Mouse (Mus musculus): ENCODE data around the gene Taar6. TPM values are rescaled to one million over a fixed set of nuclear protein-coding genes. Genes with fewer than 3 reads are reported as not detected.

The Taar6 gene
- not detected for total RNA-seq (2021)

DNA sequence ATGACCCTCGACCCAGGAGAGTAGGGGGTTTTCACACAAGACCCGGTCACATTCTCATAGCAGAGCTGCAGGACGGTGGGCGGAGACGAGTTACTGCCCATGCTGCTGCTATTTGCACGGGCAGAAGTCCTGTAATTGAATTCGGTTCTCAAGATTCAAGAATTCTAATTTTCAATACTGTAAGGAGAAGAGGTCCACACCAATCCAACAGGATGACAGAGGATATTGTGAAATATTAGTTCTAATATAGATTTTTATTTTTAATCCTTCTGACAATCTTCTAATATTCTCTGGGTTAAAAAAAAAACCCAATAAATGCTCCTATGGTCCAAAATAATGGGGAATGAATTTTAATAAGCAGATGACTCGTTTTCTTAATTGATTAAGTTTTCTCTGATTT lies at the start of gene Taar6:
Gene Taar6 (minus strand): TSS at position 101 of the 400 bp plus-strand sequence.
- DNase-seq (ENCODE audit: low spot score in 2 of 2) = no peak
- intact Hi-C loops (cut with DNase I) = no loop called here

DNA sequence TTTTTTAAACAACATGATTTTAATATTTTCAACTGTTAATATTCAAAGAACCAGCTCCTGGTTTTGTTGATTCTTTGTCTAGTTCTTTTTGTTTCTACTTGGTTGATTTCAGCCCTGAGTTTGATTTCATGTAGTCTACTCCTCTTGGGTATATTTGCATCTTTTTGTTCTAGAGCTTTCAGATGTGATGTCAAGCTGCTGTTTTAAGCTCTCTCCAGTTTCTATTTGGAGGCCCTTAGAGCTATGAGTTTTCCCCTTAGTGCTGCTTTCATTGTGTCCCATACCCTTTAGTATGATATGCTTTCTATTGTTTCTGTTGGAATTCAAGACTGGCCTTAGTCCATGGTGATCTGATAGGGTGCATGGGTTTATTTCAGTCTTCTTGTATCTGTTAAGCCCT lies 45.9 kb upstream of the Taar6 start:
- DNase-seq (ENCODE audit: low spot score in 2 of 2) = no peak
- intact Hi-C loops (cut with DNase I) = no loop called here

DNA sequence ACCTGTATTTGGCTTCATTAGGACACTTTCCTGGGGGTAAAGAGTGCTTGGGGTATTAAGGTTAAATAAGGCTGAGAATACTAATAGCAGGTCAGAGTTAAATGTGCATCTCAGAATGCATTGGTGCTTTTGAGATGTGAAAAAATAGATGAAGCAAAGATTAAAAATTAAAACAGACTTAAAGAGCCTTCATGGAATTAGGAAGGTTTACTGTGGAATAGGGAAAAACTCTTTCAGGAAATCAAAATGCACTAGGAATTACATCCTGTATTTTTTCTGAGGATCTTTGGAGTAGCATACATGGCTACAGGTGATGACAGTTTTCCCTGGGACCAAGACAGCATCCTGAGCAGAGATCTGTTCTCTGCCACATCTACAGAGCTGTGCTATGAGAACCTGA lies 41.5 kb upstream of the Taar6 start, which contains the start of gene Taar7d:
Gene Taar7d (plus strand): TSS at position 301 of the 400 bp plus-strand sequence.
- DNase-seq (ENCODE audit: low spot score in 2 of 2) = no peak
- intact Hi-C loops (cut with DNase I) = no loop called here

DNA sequence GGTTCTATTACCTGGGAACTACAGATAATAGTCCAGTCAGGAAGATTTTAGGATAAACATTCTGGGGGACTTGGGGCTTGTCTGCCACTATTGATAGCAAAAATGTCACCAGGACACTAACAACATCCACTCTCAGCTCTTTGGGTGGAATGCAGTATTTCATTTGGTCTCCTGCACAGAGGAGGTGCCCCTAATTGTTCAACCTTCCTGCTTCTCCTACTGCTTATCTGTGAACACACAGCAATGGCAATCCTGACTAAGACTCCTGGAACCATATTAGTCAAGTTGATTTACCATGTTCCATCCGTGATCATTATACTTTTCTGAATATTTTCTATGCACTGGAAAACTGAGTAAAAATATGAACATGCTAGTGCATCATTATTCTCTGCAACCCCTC lies 22.7 kb upstream of the Taar6 start:
- no peak for DNase-seq (ENCODE audit: low spot score in 2 of 2)
- intact Hi-C loops (cut with DNase I) = no loop called here

DNA sequence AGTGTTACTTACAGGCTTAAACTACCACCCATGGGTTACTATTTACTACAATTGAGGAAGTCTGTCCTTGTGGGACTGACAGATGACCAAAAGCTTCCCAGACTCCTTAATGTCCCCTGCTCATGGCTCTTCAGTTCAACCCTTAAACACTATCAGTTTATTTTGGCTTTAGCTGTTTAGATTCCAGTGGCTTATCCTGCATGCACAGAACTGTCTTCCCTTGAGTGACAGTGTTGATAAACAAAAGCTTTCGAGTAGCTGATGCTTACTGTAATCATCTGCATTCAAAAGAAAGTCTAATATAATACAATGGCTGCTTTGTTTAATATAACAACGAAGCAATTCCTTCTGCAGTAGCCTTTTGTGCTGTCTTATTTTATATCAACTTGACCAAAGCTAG lies 21.6 kb upstream of the Taar6 start:
- DNase-seq (ENCODE audit: low spot score in 2 of 2) = no peak
- intact Hi-C loops (cut with DNase I) = no loop called here

DNA sequence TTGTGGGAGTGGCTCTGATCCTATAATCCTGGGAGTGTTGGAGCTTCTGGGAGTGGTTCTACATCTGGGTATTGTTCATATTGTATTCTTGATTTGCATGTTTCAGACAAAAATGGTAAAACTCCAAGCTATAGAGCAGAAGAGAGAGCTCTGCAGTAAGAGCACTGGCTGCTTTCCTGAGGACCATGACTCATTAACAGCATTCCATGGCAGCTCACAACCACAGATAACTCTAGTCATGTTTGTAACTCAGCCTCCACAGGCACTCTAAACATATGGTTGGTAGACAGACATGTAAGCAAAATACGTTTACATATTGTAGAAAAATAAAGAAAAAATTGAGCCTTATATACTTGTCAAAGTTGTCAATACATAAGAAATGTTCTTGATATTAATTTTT lies 21.0 kb upstream of the Taar6 start:
- no peak for DNase-seq (ENCODE audit: low spot score in 2 of 2)
- intact Hi-C loops (cut with DNase I) = no loop called here

DNA sequence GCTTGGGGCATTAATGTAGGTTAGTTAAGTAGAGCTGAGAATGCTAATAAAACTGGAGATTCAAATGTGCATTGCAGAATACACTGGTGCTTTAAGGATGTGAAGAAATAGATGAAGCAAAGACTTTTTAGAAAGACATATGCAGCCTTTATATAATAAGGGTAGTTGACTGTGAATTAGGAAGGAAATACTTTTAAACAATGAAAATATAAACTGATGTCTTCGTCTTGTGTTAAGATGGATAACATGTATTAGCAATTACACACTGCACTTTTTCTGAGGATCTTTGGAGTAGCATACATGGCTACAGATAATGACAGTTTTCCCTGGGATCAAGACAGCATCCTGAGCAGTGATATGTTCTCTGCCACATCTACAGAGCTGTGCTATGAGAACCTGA lies 14.2 kb upstream of the Taar6 start, which contains the start of gene Taar7b:
Gene Taar7b (plus strand): TSS at position 301 of the 400 bp plus-strand sequence.
- DNase-seq (ENCODE audit: low spot score in 2 of 2) = no peak
- intact Hi-C loops (cut with DNase I) = no loop called here

DNA sequence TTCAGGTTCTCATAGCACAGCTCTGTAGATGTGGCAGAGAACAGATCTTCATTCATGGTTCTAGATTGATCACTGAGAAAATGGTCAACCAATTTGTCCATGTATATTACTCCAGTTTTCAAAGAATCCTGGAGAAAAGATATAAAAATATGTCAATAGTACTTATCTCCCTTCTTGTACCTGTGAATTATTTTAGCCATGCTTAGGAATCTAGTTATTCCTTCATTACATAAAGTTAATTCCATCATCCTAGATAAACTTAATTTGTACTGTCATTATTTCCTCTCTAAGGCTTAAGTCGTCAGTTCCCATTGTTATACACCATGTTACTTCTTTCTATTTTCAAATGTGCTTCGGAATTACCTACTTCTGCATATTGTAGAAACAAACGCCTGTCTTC lies 7.9 kb upstream of the Taar6 start, which contains the start of gene Taar7a:
Gene Taar7a (minus strand): TSS at position 101 of the 400 bp plus-strand sequence.
- no peak for DNase-seq (ENCODE audit: low spot score in 2 of 2)
- intact Hi-C loops (cut with DNase I) = no loop called here

DNA sequence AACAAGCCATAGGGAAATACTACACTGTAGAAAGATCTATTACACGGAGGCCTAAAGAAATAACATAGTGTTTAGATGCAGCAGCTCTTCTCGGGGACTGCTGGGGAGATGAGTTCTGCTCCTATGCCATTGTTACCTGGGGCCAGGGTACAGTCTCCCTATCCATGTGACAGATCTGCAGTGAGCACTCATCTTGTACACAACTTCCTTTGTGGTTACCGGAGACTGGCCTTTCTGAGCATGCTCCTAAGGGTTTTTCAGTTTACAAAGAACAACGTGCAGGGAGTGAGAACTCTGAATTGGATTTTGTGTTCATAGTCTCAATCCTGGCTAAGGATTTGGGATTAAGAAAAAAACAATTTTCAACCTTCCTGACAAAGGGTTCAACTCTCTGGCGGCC lies 973 bp upstream of the Taar6 start:
- no peak for DNase-seq (ENCODE audit: low spot score in 2 of 2)
- intact Hi-C loops (cut with DNase I) = no loop called here

DNA sequence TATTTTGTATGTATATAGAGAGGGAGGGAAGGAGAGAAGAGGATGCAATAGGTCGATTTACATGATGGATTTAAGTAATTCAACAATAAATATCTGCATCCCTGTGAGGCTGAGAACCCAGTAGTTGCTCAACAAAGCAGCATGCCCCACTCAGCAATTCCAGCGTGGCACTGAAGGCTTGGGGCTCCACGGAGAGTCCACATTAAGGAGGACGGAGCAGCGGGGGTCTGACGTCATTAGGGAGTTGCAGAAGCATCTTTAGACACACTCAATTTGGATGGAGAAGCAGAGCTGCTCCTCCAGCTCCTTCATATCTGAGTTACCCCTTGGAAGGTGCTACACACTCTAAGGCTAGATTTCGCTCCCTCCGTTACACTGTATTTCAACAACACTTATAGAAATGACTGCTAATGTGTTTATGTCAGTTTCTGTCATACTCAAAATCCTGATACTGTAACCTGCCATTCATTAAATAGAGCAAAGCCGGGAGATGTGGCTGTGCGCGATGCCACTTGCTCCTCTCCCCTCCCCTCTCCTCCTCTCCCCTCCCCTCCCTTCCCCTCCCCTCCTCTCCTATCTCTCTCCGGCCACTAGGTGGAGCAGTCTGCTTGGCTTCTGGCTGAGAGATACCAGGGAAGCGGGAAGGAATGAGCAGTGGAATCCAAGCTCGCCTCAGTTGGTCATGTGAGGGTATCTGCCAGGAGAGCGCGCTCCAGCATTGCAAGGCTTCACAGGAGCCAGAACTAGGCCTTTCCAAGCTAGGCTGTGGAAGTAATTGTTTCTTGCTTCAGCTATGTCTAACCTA lies 6.3 kb downstream of the Taar6 start:
- intact Hi-C loops (cut with DNase I) = loop anchor here (2.0 to 5.0 kb wide), 2 partner anchors 102 to 153 kb away; no protein-coding TSS in a partner anchor

DNA sequence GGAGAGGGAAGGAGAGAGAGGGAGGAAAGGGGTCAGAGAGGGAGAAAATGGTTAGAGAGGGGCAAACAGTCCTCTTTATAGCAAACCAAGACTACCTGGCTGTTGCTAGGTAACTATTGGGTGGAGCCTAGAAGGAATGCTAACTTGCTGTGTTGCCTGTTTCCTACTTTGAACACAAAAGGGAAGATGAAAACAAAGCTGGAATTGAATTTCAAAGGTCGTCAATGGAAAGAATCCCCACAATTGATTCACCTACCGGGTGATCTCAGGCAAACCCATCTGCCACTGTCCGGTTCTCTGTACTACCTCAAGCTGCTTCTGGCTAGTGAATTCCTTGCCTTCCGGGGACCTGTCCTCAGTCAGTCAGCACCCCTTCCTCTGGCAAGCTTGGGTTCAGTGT lies 7.5 kb downstream of the Taar6 start:
- DNase-seq (ENCODE audit: low spot score in 2 of 2) = no peak
- intact Hi-C loops (cut with DNase I) = loop anchor here (2.0 to 5.0 kb wide), 2 partner anchors 103 to 154 kb away; no protein-coding TSS in a partner anchor

More for the DNA sequence above, 6.3 kb downstream of the Taar6 start:
- peak; percentile 53 to 62 for DNase-seq (ENCODE audit: low spot score in 2 of 2)

DNA sequence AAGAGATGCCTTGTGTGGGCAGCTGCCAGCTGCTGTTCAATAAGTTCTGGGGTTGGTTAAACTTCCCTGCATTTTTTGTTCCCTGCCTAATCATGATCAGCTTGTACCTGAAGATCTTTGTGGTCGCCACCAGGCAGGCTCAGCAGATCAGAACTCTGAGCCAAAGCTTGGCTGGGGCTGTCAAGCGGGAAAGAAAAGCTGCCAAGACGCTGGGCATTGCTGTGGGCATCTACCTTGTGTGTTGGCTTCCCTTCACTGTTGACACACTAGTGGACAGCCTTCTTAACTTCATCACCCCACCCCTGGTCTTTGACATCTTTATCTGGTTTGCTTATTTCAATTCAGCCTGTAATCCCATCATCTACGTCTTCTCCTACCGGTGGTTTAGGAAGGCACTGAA lies 14.2 kb downstream of the Taar6 start:
- intact Hi-C loops (cut with DNase I) = no loop called here
- no peak for DNase-seq (ENCODE audit: low spot score in 2 of 2)

DNA sequence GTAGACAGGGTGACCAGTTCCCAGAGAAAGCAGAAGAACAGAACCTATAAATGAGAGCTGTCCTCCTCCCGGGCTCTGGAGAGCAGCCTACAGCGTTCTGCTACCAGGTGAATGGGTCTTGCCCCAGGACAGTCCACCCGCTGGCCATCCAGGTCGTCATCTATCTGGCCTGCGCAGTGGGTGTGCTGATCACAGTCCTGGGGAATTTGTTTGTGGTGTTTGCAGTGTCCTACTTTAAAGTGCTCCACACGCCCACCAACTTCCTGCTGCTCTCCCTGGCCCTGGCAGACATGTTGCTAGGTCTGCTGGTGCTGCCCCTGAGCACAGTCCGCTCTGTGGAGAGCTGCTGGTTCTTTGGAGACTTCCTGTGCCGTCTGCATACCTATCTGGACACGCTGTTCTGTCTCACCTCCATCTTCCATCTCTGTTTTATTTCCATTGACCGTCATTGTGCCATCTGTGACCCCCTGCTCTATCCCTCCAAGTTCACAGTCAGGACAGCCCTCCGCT lies 14.7 kb downstream of the Taar6 start, which contains the start of gene Taar5:
Gene Taar5 (plus strand): TSS at position 51 of the 510 bp plus-strand sequence.
- DNase-seq (ENCODE audit: low spot score in 2 of 2) = no peak
- intact Hi-C loops (cut with DNase I) = no loop called here

DNA sequence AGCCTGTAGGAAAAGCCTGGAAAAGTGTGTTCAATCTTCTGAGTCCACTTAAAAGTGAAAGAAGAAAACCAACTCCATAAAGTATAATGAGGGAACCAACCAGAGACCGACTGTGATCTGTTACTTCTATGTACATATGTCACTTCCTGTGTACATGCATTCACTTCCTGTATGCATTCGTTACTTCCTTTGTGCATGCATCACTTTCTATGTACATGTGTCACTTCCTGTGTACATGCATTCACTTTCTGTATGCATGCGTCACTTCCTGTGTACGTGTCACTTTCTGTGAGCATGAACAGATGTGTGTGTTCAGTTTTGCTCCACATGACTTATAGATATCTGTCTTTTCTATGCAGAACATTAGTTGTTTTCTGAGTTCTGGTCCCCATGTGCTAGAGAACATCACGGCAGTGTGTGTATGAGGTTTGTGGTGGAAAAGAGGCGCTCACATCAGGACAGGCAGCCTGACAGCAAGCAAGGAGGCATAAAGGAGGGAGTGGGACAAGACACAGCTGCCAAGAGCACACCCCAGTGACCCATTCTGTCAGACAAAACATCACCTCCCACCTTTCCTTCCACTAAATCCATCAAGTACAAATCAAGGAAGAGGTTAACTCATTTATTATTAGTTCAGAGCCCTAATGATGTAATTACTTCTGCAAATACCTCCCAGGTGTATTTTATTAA lies 20.4 kb downstream of the Taar6 start:
- no peak for DNase-seq (ENCODE audit: low spot score in 2 of 2)
- intact Hi-C loops (cut with DNase I) = no loop called here

DNA sequence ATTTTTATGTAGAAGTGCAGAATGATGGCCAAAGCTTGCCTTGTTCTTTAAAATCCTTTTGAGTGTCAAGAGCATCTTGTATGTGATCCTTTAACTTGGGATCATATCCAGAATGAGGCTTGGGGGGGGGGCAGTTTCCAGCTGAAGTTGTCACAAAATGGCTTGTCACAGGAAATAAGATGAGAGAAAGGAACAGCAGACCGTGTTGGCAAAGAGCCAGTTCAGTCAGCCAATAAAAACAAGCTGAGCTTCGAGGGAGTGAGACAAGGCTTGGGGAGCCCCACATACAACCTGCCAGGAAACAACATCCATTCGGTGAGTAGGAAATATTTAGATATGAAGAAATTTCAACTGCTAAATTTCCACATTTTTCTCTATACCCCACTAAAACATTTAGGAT lies 22.0 kb downstream of the Taar6 start:
- DNase-seq (ENCODE audit: low spot score in 2 of 2) = no peak

DNA sequence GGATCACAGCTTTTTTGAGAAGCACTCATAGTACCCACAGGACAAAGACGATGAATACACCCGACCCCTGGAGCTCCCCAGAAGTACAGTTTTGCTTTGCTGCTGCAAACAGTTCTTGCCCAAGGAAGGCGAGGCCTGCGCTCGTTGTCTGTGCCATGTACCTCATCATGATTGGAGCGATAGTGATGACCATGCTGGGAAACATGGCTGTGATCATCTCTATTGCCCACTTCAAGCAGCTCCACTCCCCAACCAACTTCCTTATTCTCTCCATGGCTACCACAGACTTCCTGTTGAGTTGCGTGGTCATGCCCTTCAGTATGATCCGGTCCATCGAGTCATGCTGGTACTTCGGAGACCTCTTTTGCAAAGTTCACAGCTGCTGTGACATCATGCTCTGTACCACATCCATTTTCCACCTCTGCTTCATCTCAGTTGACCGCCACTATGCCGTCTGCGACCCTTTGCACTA lies 25.0 kb downstream of the Taar6 start, which contains the start of gene Taar4:
Gene Taar4 (plus strand): TSS at position 51 of the 472 bp plus-strand sequence.
- DNase-seq (ENCODE audit: low spot score in 2 of 2) = no peak
- intact Hi-C loops (cut with DNase I) = no loop called here

More for the DNA sequence above, 22.0 kb downstream of the Taar6 start:
- intact Hi-C loops (cut with DNase I) = no loop called here

DNA sequence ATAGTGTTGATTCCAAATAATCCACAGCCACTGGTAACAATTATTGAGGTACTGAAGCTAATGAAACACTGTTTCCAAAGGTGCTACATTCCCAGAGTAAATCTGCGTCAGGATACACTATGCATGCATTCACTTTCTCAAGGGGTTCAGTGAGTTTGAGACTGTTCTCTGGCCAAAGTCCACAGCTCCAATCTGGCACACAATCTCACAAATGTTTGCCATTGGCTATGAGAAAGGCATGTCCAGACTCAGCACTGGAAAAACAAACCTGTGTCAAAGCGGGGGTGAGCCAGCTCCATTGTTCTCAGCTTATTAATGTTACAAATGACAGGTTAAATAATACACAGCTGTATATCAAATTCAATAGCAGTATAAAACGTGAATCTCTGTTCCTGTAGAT lies 26.4 kb downstream of the Taar6 start:
- intact Hi-C loops (cut with DNase I) = no loop called here

DNA sequence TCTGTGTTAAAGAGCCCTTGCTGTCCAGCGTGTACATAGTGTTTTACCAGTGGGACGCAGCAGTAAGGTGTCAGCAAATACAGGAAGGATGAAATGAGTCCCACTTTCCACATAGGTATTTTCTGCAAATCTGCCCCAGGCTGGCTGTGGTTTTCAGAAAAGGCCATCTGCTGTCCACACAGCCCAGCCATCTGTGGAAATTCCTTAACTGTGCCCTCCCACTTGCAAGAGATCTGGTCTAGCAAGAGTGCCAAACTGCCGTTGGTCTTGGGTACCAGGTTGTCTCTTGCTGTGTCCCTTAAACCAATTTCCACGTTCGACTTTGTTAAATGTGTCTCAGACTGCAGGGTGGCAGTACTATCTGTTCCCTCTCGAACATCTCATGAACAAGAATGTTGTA lies 33.7 kb downstream of the Taar6 start:
- no peak for DNase-seq (ENCODE audit: low spot score in 2 of 2)
- intact Hi-C loops (cut with DNase I) = no loop called here

More for the DNA sequence above, 26.4 kb downstream of the Taar6 start:
- no peak for DNase-seq (ENCODE audit: low spot score in 2 of 2)

DNA sequence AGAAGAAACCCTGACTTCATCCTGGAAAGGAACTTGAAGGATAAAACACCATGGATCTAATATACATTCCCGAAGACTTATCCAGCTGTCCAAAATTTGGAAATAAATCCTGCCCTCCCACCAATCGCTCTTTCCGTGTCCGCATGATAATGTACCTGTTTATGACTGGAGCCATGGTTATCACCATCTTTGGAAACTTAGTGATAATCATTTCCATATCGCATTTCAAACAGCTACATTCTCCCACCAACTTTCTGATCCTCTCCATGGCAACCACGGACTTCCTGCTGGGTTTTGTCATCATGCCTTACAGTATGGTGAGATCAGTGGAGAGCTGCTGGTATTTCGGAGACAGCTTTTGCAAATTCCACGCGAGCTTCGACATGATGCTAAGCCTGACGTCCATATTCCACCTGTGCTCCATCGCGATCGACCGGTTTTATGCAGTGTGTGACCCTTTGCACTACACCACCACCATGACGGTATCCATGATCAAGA lies 35.9 kb downstream of the Taar6 start, which contains the start of gene Taar3:
Gene Taar3 (plus strand): TSS at position 51 of the 498 bp plus-strand sequence.
- no peak for DNase-seq (ENCODE audit: low spot score in 2 of 2)
- intact Hi-C loops (cut with DNase I) = no loop called here

DNA sequence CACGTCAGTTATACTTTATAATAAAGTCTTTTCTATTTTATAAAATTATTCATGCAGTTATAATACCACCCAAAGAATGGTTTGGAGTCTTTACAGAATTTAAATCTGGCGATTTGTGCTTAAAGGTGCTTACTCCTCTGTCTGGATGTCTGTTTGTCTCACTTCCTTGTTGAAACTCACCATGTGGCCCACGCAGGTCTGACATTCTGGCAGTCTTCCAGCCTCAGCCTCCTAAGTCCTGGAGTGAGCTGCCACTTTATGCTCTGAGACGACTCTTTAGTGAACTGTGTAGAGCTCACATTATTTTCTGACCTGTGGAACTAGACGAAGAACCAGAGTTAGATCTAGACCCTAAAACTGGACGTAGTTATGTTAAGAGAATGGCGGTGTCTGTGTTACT lies 37.4 kb downstream of the Taar6 start:
- DNase-seq (ENCODE audit: low spot score in 2 of 2) = no peak
- intact Hi-C loops (cut with DNase I) = no loop called here

Data from left cerebral cortex, postnatal 36 days (tissue).